Mouse (Mus musculus) E14TG2a.4 (cell line): ENCODE data around the gene Glyr1.

Source experiments
- H3K27me3 ChIP-seq: 2 replicates; pipeline ENCODE4 v1.6.1; 2014; ENCODE audit warnings: low read length, control low read depth; ENCODE audit not compliant: insufficient read depth
- H3K36me3 ChIP-seq: 2 replicates; pipeline ENCODE4 v1.6.1; 2014; ENCODE audit warnings: low read length, control low read depth; ENCODE audit not compliant: insufficient read depth
- H3K4me1 ChIP-seq: replicated peaks from 2 replicates; pipeline ENCODE4 v1.6.1; 2014; ENCODE audit warnings: low read depth, low read length, control low read depth
- H3K4me3 ChIP-seq: replicated peaks from 2 replicates; pipeline ENCODE4 v1.5.1; 2014; ENCODE audit warnings: mild to moderate bottlenecking, low read length
- H3K9me3 ChIP-seq: 2 replicates; pipeline ENCODE4 v1.6.1; 2014; ENCODE audit warnings: low read length, control low read depth
- CTCF ChIP-seq: conservative IDR thresholded peaks from 2 replicates; pipeline ENCODE4 v1.5.1; 2014; ENCODE audit warnings: low read length
- NANOG ChIP-seq: IDR thresholded peaks from 2 replicates; pipeline ENCODE4 v1.6.1; 2014; ENCODE audit warnings: borderline replicate concordance, low read length, mixed read lengths
- POU5F1 ChIP-seq: IDR thresholded peaks from 2 replicates; pipeline ENCODE4 v1.6.1; 2014; ENCODE audit warnings: low read length, borderline replicate concordance

Glyr1 gene

DNA sequence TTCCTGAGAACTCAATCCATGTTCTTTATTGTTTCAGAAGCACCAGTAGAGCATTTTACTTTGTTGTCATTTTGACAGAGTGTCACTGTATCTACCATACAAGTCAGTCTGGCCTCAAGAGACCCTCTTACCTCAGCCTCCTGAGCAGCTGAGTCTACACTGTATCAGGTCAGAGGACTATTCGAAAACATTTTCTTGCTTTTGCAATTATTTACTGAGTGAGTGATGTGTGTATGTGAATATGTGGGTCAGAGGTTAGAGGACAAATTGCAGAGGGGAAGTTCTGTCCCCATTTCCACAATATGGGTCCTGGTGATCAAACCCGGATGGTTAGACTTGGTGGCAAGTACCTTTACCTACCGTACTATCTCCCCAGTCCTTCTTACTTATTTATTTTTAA, 25.6 kb downstream of the Glyr1 start:
- no peaks in the 10 kb centered on the region for H3K9me3 ChIP-seq
- H3K36me3 ChIP-seq = peaks cover 99% of the 10 kb centered on the region
- no peak overlapping the region for H3K4me3 ChIP-seq
- H3K27me3 ChIP-seq = no peaks in the 10 kb centered on the region
- H3K4me1 ChIP-seq = no peaks in the 10 kb centered on the region
- TF ChIP-seq POU5F1 (no peak), NANOG (no peak), CTCF (no peak)

- H3K4me3 ChIP-seq = peak overlapping the region; percentile 13; the same call in 1 of the 2 replicates
- H3K36me3 ChIP-seq = peaks cover 78% of the 10 kb centered on the region
- peaks cover 49% of the 10 kb centered on the region for H3K4me1 ChIP-seq
- no peaks in the 10 kb centered on the region for H3K9me3 ChIP-seq
- peaks cover 6% of the 10 kb centered on the region; the same call in 1 of the 2 replicates for H3K27me3 ChIP-seq
- no peak for TF ChIP-seq POU5F1
- TF ChIP-seq NANOG = no peak
- no peak for TF ChIP-seq CTCF
Measured at GRCm38 (mm10) chr16:5014578-5014977, 35.1 kb downstream of the Glyr1 start.

DNA sequence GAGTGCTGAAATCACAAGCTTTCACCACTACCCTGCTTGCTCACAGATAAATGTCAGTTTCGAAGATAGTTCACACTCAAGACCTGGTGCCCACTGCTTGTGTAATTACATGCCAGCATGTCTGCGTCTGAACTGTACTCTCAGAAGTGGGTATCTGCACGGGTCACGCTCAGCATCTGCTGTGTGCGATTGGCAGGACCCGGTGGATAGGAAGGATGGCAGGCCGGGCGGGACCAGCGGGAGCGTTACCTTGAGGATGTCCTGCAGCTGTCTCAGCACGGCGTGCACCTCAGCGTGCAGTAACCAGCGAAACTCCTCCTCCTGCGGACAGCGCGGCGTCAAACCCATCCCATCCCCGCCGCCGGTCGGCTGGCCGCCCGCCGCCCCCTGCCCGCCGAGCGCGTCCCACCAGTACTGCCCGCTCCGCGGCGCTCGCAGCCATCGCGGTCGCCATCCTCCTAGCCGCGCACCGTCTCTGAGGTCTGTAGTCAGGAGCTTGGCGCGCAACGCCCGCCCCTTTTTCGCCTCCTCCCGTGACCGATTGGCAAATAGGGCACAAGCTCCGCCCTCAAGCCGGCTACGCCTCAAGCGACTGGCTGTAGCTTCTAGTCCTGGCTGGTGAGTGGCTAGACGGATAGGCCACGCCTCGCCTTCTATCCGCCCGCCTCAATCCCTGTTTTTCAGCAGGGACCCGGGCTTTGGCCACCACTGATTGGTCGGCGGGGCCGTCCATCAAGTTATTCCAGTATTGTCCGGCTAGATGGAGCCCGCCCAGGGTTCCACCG, 36.4 kb downstream of the Glyr1 start, which contains the start of gene Rogdi:
TSS of gene Rogdi (minus strand) at position 500 of the 785 bp plus-strand sequence.
- Histone ChIP-seq H3K27me3 (peaks cover 6% of the 10 kb centered on the region; the same call in 1 of the 2 replicates), H3K9me3 (no peaks in the 10 kb centered on the region), H3K4me3 (peak within 1 kb of the TSS; percentile 89), H3K4me1 (peaks cover 62% of the 10 kb centered on the region), H3K36me3 (peaks cover 76% of the 10 kb centered on the region)
- TF ChIP-seq NANOG = no peak
- no peak for TF ChIP-seq POU5F1
- TF ChIP-seq CTCF = no peak

DNA sequence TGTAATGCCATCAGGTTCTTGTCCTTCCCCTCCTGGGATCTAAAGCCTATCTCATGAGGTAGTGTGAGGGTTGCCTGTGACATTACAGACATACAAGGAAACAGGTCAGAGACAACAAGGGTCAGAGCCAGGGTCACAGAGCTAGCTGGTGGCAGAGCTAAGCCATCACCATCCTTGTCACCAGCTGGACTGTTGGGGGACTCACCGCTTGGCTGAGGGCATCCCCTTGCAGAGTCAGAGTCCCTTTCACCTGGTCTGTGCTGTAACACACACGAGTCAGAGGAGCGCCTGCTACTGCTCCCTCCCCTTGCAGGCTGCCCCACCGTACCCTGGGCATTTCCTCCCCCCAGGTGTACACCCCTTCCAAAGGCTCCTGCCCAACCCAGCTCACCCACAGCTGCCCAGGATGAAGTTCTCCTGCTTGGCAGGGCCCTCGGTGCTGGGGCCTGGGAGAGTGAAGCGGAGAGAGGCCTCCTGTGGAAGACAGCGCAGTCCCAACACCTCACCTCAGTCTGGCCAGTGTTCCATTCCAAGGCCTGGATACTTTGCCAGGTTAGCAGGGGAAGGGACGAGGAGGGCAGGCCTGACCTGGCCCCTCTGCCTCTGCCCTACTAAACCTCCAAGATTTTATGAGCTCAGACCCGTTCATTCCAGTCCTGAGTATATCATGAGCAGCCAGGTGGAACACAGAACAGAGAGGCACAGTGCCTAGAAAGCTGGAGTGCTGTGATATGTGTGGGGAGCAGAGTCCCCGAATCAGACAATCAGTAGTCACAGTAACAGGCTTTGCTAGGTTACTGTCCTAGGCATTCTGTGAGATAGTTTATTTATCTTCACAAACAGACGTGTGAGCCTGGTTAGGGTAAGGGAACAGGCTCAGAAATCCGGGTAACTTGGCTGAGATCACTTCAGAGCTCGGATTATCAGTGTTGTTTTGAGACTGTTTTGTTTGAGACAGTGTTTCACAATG, 37.3 kb downstream of the Glyr1 start:
- H3K27me3 ChIP-seq = peaks cover 6% of the 10 kb centered on the region; the same call in 1 of the 2 replicates
- no peak for TF ChIP-seq NANOG
- no peak for TF ChIP-seq CTCF
- TF ChIP-seq POU5F1 = no peak
- no peaks in the 10 kb centered on the region for H3K9me3 ChIP-seq
- peaks cover 72% of the 10 kb centered on the region for H3K36me3 ChIP-seq
- peak overlapping the region; percentile 89 for H3K4me3 ChIP-seq
- H3K4me1 ChIP-seq = peaks cover 71% of the 10 kb centered on the region

GRCm38 (mm10) chr16:5011285-5011684, 38.4 kb downstream of the Glyr1 start:
- Histone ChIP-seq H3K9me3 (no peaks in the 10 kb centered on the region), H3K36me3 (peaks cover 61% of the 10 kb centered on the region), H3K4me3 (no peak overlapping the region), H3K27me3 (peaks cover 6% of the 10 kb centered on the region; the same call in 1 of the 2 replicates), H3K4me1 (peaks cover 80% of the 10 kb centered on the region)
- TF ChIP-seq CTCF (no peak), POU5F1 (no peak), NANOG (no peak)

- H3K36me3 ChIP-seq = peaks cover 53% of the 10 kb centered on the region
- H3K27me3 ChIP-seq = peaks cover 6% of the 10 kb centered on the region; the same call in 1 of the 2 replicates
- peaks cover 77% of the 10 kb centered on the region for H3K4me1 ChIP-seq
- no peak for TF ChIP-seq NANOG
- no peak for TF ChIP-seq POU5F1
- TF ChIP-seq CTCF = no peak
- H3K9me3 ChIP-seq = no peaks in the 10 kb centered on the region
- no peak overlapping the region for H3K4me3 ChIP-seq
Measured at GRCm38 (mm10) chr16:5010371-5010935, 39.2 kb downstream of the Glyr1 start.

DNA sequence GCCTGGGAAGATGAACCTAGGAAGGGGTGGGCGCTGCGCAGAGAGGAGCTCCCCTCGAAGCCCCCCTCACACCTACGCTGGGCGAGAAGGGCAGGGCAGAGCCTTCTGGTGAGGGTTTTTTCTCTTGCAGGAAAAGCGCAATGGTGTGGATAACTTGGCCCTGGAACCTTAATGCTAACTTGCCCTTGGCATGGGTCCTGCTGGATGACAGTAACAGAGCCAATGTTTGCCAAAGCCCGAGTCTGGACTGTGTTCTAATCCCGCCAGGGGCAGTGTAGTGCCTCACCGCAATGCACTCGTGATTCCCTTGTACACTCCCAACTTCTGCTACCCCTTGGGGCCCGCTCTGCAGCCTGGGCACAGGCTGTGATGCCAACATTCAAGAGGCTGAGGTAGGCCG, 41.6 kb downstream of the Glyr1 start:
- Histone ChIP-seq H3K27me3 (no peaks in the 10 kb centered on the region), H3K4me1 (peaks cover 60% of the 10 kb centered on the region), H3K36me3 (peaks cover 39% of the 10 kb centered on the region), H3K9me3 (no peaks in the 10 kb centered on the region), H3K4me3 (peak overlapping the region; percentile 39; the same call in 1 of the 2 replicates)
- no peak for TF ChIP-seq CTCF

DNA sequence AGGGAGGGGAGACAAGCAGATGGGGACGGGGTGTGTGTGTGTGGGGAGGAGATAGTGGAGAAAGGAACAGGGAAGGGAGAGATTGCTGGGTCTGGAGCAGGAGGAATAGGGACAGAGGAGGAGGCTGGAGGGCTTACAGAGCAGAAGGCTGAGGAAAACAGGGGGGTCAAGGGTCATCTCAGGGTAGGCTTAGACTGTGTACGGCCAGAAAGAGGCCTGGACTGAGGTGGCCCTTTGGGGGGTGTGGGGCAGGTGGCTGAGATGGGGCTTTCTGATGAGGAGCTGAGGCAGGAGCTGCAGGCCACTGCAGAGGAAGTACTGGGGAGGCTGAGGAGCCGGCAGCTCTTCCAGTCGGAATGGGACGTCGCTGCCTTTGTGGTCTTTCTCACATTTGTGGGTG, 42.2 kb downstream of the Glyr1 start:
- Histone ChIP-seq H3K9me3 (no peaks in the 10 kb centered on the region), H3K27me3 (no peaks in the 10 kb centered on the region), H3K36me3 (peaks cover 39% of the 10 kb centered on the region), H3K4me3 (peak overlapping the region; percentile 39), H3K4me1 (peaks cover 55% of the 10 kb centered on the region)
- TF ChIP-seq POU5F1 (no peak), CTCF (no peak), NANOG (no peak)
